14 mouse cellular contexts compared by ENCODE assay signal in genomic region chr17:79509281-79509680, GRCm38 (mm10).
DNase-seq lines count a peak whose midpoint lies in the region; ATAC-seq and TF ChIP-seq lines count a peak whose summit lies in the region.
"Had no signal": no experiment of that assay in that cellular context is flagged by ENCODE, and none has a peak within 500 bp of the region (broad histone marks: within the 10 kb centered on the region; RNA-seq: fewer than 3 reads in every experiment).

No protein-coding gene starts in this region.

- DNase-seq in lung, embryonic 14.5 days, result peak; percentile 73
- DNase-seq in lung, adult 2 months, result no peak
- peak; percentile 11 to 15 for DNase-seq in kidney, postnatal 36 days
- DNase-seq in ovary, postnatal 36 days (ENCODE audit: low spot score), result no peak
- DNase-seq in MN1 (ENCODE audit: low spot score), result no peak
- no peak for DNase-seq in left cerebral cortex, postnatal 4 days
- DNase-seq: adrenal gland, postnatal 36 days; cerebellum, adult 11 months; gastrocnemius, adult 2 months; right cerebral cortex, adult 18-20 months; thymus, adult 18-20 months had no signal

- TF ChIP-seq POLR2A in lung, adult 2 months (IDR thresholded peaks at IDR 0.05; ENCODE audit: borderline replicate concordance, extremely low read depth, low read depth, low read length), result no peak

- H3K36me3 ChIP-seq in forebrain, embryonic 16.5 days (ENCODE audit: control insufficient read depth, insufficient read depth), result no peaks in the 10 kb centered on the region
- H3K36me3 ChIP-seq in forebrain, embryonic 12.5 days (replicated peaks), result no peaks in the 10 kb centered on the region
- H3K36me3 ChIP-seq in lung, embryonic 14.5 days (ENCODE audit: insufficient read depth), result no peaks in the 10 kb centered on the region

- no peaks in the 10 kb centered on the region for H3K27me3 ChIP-seq in forebrain, embryonic 16.5 days (replicated peaks; ENCODE audit: control insufficient read depth, insufficient read depth, low read length)
- H3K27me3 ChIP-seq in forebrain, embryonic 12.5 days, result no peaks in the 10 kb centered on the region
- H3K27me3 ChIP-seq in lung, embryonic 14.5 days (ENCODE audit: insufficient read depth, low read length), result no peaks in the 10 kb centered on the region

- WGBS in forebrain, embryonic 16.5 days, result 62% methylated on average over 8 of the region's 8 CpGs
- 84% methylated on average over 8 of the region's 8 CpGs for WGBS in forebrain, embryonic 12.5 days
- WGBS in lung, embryonic 14.5 days, result 38% methylated on average over 8 of the region's 8 CpGs
- WGBS in lung, adult 2 months, result 43% methylated on average over 8 of the region's 8 CpGs

- H3K9ac ChIP-seq in forebrain, embryonic 16.5 days (replicated peaks; ENCODE audit: low read depth, low read length), result no peak overlapping the region
- H3K9ac ChIP-seq in forebrain, embryonic 12.5 days, result no peak overlapping the region
- no peak overlapping the region for H3K9ac ChIP-seq in lung, embryonic 14.5 days
- H3K9ac ChIP-seq: hindbrain, embryonic 14.5 days had no signal

- H3K9me3 ChIP-seq in forebrain, embryonic 16.5 days (ENCODE audit: control insufficient read depth, low read length), result no peaks in the 10 kb centered on the region
- H3K9me3 ChIP-seq in forebrain, embryonic 12.5 days, result no peaks in the 10 kb centered on the region
- no peaks in the 10 kb centered on the region for H3K9me3 ChIP-seq in lung, embryonic 14.5 days (ENCODE audit: low read depth, low read length)

- peak; percentile 26; the same call in 1 of the 2 replicates for ATAC-seq in forebrain, embryonic 16.5 days
- no peak for ATAC-seq in forebrain, embryonic 12.5 days (ENCODE audit: low FRiP score)
- ATAC-seq in lung, embryonic 14.5 days (ENCODE audit: insufficient read depth), result peak; percentile 48; the same call in 1 of the 2 replicates

- H3K27ac ChIP-seq in forebrain, embryonic 16.5 days (ENCODE audit: low read length), result no peak overlapping the region
- H3K27ac ChIP-seq in forebrain, embryonic 12.5 days, result no peak overlapping the region
- H3K27ac ChIP-seq in lung, embryonic 14.5 days (ENCODE audit: low read depth), result peak overlapping the region; percentile 16; the same call in 1 of the 2 replicates
- H3K27ac ChIP-seq: gastrocnemius, adult 2 months; hindbrain, embryonic 14.5 days had no signal

- TF ChIP-seq CTCF in lung, embryonic 14.5 days (IDR thresholded peaks at IDR 0.05; ENCODE audit: low read depth), result no peak
- TF ChIP-seq CTCF in lung, adult 2 months (IDR thresholded peaks at IDR 0.05; ENCODE audit: insufficient read depth, low read length), result no peak

- peak overlapping the region; percentile 26; the same call in 1 of the 2 replicates for H3K4me2 ChIP-seq in forebrain, embryonic 16.5 days (ENCODE audit: low read length)
- H3K4me2 ChIP-seq in forebrain, embryonic 12.5 days, result no peak overlapping the region
- H3K4me2 ChIP-seq in lung, embryonic 14.5 days, result no peak overlapping the region
- H3K4me2 ChIP-seq: hindbrain, embryonic 14.5 days had no signal

- H3K4me3 ChIP-seq in forebrain, embryonic 16.5 days (replicated peaks; ENCODE audit: low read length), result no peak overlapping the region
- H3K4me3 ChIP-seq in forebrain, embryonic 12.5 days (replicated peaks), result no peak overlapping the region
- H3K4me3 ChIP-seq in lung, embryonic 14.5 days (ENCODE audit: low read depth, low read length), result no peak overlapping the region
- no peak overlapping the region for H3K4me3 ChIP-seq in lung, adult 2 months (replicated peaks; ENCODE audit: extremely low read depth, low read depth, low read length)
- H3K4me3 ChIP-seq: gastrocnemius, adult 2 months had no signal

- intact Hi-C loops in left cerebral cortex, postnatal 4 days (cut with DNase I), result no loop called here

- peaks cover 10% of the 10 kb centered on the region for H3K4me1 ChIP-seq in forebrain, embryonic 16.5 days (replicated peaks; ENCODE audit: control insufficient read depth, insufficient read depth, low read length)
- no peaks in the 10 kb centered on the region for H3K4me1 ChIP-seq in forebrain, embryonic 12.5 days
- H3K4me1 ChIP-seq in lung, embryonic 14.5 days (ENCODE audit: insufficient read depth), result peaks cover 18% of the 10 kb centered on the region
- H3K4me1 ChIP-seq in lung, adult 2 months (ENCODE audit: control insufficient read depth, insufficient read depth, low read length), result no peaks in the 10 kb centered on the region; the same call in 1 of the 2 replicates

Comparison
In these comparisons a context has a peak if more than half of its experiments do, and no peak if none do; other contexts are left out.
1. DNase-seq: peak in lung, embryonic 14.5 days (single experiment) and kidney, postnatal 36 days (2 of 2); none in lung, adult 2 months (single experiment), ovary, postnatal 36 days (single experiment), MN1 (single experiment) and left cerebral cortex, postnatal 4 days (single experiment).